Mouse (Mus musculus) MEL (cell line): ENCODE data around the gene Efcab5. TPM values are rescaled to one million over a fixed set of nuclear protein-coding genes. Genes with fewer than 3 reads are reported as not detected.

Experiments
- DNase-seq: peaks from one replicate; pipeline ENCODE4 v3.0.0; 2011; ENCODE audit warnings: low read depth, low spot score
- H3K27ac ChIP-seq: 2 replicates; pipeline ENCODE4 v1.5.1; 2012; ENCODE audit warnings: low read depth, mild to moderate bottlenecking, control low read depth, low read length, moderate library complexity; ENCODE audit not compliant: control insufficient read depth
- H3K27me3 ChIP-seq, 2 experiments: fragments of 150-350 bp in 1 of 2; sonication (generic) in 1 of 2; 2 replicates each; pipeline ENCODE4 v1.6.1; 2012; ENCODE audit warnings: low read length in 2 of 2, mild to moderate bottlenecking in 2 of 2, improper control_type of control experiment in 1 of 2, moderate library complexity in 1 of 2; ENCODE audit not compliant: insufficient read depth in 2 of 2, control insufficient read depth in 1 of 2
- H3K36me3 ChIP-seq, 2 experiments: 2 replicates each; pipeline ENCODE4 v1.6.1; 2012 to 2014; ENCODE audit warnings: low read length in 2 of 2, improper control_type of control experiment in 1 of 2, inconsistent platforms in 1 of 2, mild to moderate bottlenecking in 1 of 2; ENCODE audit not compliant: insufficient read depth in 2 of 2, control insufficient read depth in 1 of 2
- H3K4me1 ChIP-seq, 2 experiments: fragments of 150-350 bp in 1 of 2; sonication (generic) in 1 of 2; 2 replicates each; pipeline ENCODE4 v1.6.1; 2012; ENCODE audit warnings: low read length in 2 of 2, improper control_type of control experiment in 1 of 2, mild to moderate bottlenecking in 1 of 2; ENCODE audit not compliant: insufficient read depth in 2 of 2, control insufficient read depth in 1 of 2
- H3K4me3 ChIP-seq, 2 experiments: fragments of 150-350 bp in 1 of 2; sonication (generic) in 1 of 2; 2 replicates each; pipeline ENCODE4 v1.5.1; 2012; ENCODE audit warnings: low read depth in 2 of 2, low read length in 2 of 2, mild to moderate bottlenecking in 2 of 2, moderate library complexity in 2 of 2, control low read depth in 1 of 2, improper control_type of control experiment in 1 of 2; ENCODE audit not compliant: control insufficient read depth in 1 of 2, insufficient read depth in 1 of 2
- H3K79me2 ChIP-seq: 2 replicates; pipeline ENCODE4 v1.6.1; 2012; ENCODE audit warnings: mild to moderate bottlenecking, low read length, moderate library complexity; ENCODE audit not compliant: control insufficient read depth, poor library complexity, insufficient read depth
- H3K9ac ChIP-seq: 2 replicates; pipeline ENCODE4 v1.6.1; 2012; ENCODE audit warnings: low read depth, mild to moderate bottlenecking, control low read depth, low read length, moderate library complexity; ENCODE audit not compliant: control insufficient read depth, poor library complexity, severe bottlenecking
- H3K9me3 ChIP-seq: fragments of 150-350 bp; sonication (generic); replicated peaks from 2 replicates; pipeline ENCODE4 v1.6.1; 2012; ENCODE audit warnings: mild to moderate bottlenecking, low read length, improper control_type of control experiment, moderate library complexity; ENCODE audit not compliant: insufficient read depth
- BHLHE40 ChIP-seq: IDR thresholded peaks from 2 replicates; pipeline ENCODE4 v1.6.1; 2012; ENCODE audit warnings: low read depth, mild to moderate bottlenecking, inconsistent platforms, low read length, improper control_type of control experiment, borderline replicate concordance
- CHD1 ChIP-seq: IDR thresholded peaks from 2 replicates; pipeline ENCODE4 v1.6.1; 2012; ENCODE audit warnings: low read depth, mild to moderate bottlenecking, inconsistent platforms, low read length, improper control_type of control experiment
- CHD2 ChIP-seq: IDR thresholded peaks from 2 replicates; pipeline ENCODE4 v1.6.1; 2011; ENCODE audit warnings: low read length, improper control_type of control experiment
- CTCF ChIP-seq, 3 experiments: IDR thresholded peaks in 2 of 3; conservative IDR thresholded peaks in 1 of 3; 2 replicates each; pipeline ENCODE4 v1.5.1; 2011 to 2012; ENCODE audit warnings: low read length in 3 of 3, low read depth in 2 of 3, mild to moderate bottlenecking in 2 of 3, improper control_type of control experiment in 1 of 3, inconsistent platforms in 1 of 3, mixed read lengths in 1 of 3, moderate library complexity in 1 of 3; ENCODE audit not compliant: control insufficient read depth in 1 of 3, insufficient read depth in 1 of 3, poor library complexity in 1 of 3, severe bottlenecking in 1 of 3
- E2F4 ChIP-seq: IDR thresholded peaks from 2 replicates; pipeline ENCODE4 v1.6.1; 2011; ENCODE audit warnings: low read depth, low read length, improper control_type of control experiment, borderline replicate concordance
- ELF1 ChIP-seq: IDR thresholded peaks from 2 replicates; pipeline ENCODE4 v1.6.1; 2014; ENCODE audit warnings: low read depth, mild to moderate bottlenecking, inconsistent platforms, low read length, improper control_type of control experiment, moderate library complexity
- EP300 ChIP-seq, 2 experiments: IDR thresholded peaks; 2 replicates each; pipeline ENCODE4 v1.6.1; 2011; ENCODE audit warnings: improper control_type of control experiment in 2 of 2, low read length in 2 of 2, low read depth in 1 of 2, mild to moderate bottlenecking in 1 of 2
- GABPA ChIP-seq: IDR thresholded peaks from 2 replicates; pipeline ENCODE4 v1.6.1; 2012; ENCODE audit warnings: low read depth, mild to moderate bottlenecking, inconsistent platforms, low read length, improper control_type of control experiment, moderate library complexity
- GATA1 ChIP-seq: IDR thresholded peaks from 2 replicates; pipeline ENCODE4 v1.6.1; 2011; ENCODE audit warnings: low read depth, low read length, improper control_type of control experiment
- HCFC1 ChIP-seq: IDR thresholded peaks from 2 replicates; pipeline ENCODE4 v1.6.1; 2012; ENCODE audit warnings: low read depth, mild to moderate bottlenecking, inconsistent platforms, low read length, improper control_type of control experiment, moderate library complexity
- JUND ChIP-seq: IDR thresholded peaks from 2 replicates; pipeline ENCODE4 v1.6.1; 2011; ENCODE audit warnings: low read depth, mild to moderate bottlenecking, improper control_type of control experiment, low read length
- KAT2A ChIP-seq: conservative IDR thresholded peaks from 2 replicates; pipeline ENCODE4 v1.6.1; 2012; ENCODE audit warnings: low read depth, low read length, improper control_type of control experiment, inconsistent platforms
- MAX ChIP-seq: IDR thresholded peaks from 2 replicates; pipeline ENCODE4 v1.6.1; 2011; ENCODE audit warnings: low read length, improper control_type of control experiment
- MAZ ChIP-seq: IDR thresholded peaks from 2 replicates; pipeline ENCODE4 v1.6.1; 2012; ENCODE audit warnings: low read depth, mild to moderate bottlenecking, inconsistent platforms, low read length, improper control_type of control experiment
- MYB ChIP-seq: IDR thresholded peaks from 2 replicates; pipeline ENCODE4 v1.6.1; 2011; ENCODE audit warnings: mild to moderate bottlenecking, low read depth, low read length, improper control_type of control experiment
- MYC ChIP-seq: IDR thresholded peaks from 2 replicates; pipeline ENCODE4 v1.6.1; 2011; ENCODE audit warnings: low read depth, mild to moderate bottlenecking, low read length, improper control_type of control experiment, moderate library complexity
- NELFE ChIP-seq: IDR thresholded peaks from 2 replicates; pipeline ENCODE4 v1.6.1; 2011; ENCODE audit warnings: low read depth, low read length, improper control_type of control experiment
- POLR2A ChIP-seq, 2 experiments: IDR thresholded peaks; 2 replicates each; pipeline ENCODE4 v1.6.1; 2011 to 2012; ENCODE audit warnings: low read length in 2 of 2, mild to moderate bottlenecking in 2 of 2, control low read depth in 1 of 2, improper control_type of control experiment in 1 of 2, low read depth in 1 of 2, moderate library complexity in 1 of 2; ENCODE audit not compliant: control insufficient read depth in 1 of 2, insufficient read depth in 1 of 2, poor library complexity in 1 of 2
- POLR2AphosphoS2 ChIP-seq: IDR thresholded peaks from 2 replicates; pipeline ENCODE4 v1.6.1; 2011; ENCODE audit warnings: low read length, improper control_type of control experiment
- RAD21 ChIP-seq: IDR thresholded peaks from 2 replicates; pipeline ENCODE4 v1.6.1; 2011; ENCODE audit warnings: mild to moderate bottlenecking, low read depth, low read length, improper control_type of control experiment
- RCOR1 ChIP-seq: IDR thresholded peaks from 2 replicates; pipeline ENCODE4 v1.6.1; 2012; ENCODE audit warnings: low read depth, mild to moderate bottlenecking, inconsistent platforms, low read length, improper control_type of control experiment
- SIN3A ChIP-seq: IDR thresholded peaks from 2 replicates; pipeline ENCODE4 v1.6.1; 2012; ENCODE audit warnings: low read length, improper control_type of control experiment, inconsistent platforms
- SMC3 ChIP-seq: IDR thresholded peaks from 2 replicates; pipeline ENCODE4 v1.6.1; 2011; ENCODE audit warnings: low read depth, low read length, improper control_type of control experiment
- TBP ChIP-seq: IDR thresholded peaks from 2 replicates; pipeline ENCODE4 v1.8.0; 2011; ENCODE audit warnings: low read depth, low read length, improper control_type of control experiment
- TCF12 ChIP-seq: IDR thresholded peaks from 2 replicates; pipeline ENCODE4 v1.6.1; 2014; ENCODE audit warnings: low read depth, mild to moderate bottlenecking, inconsistent platforms, low read length, improper control_type of control experiment, moderate library complexity
- UBTF ChIP-seq: IDR thresholded peaks from 2 replicates; pipeline ENCODE4 v1.6.1; 2012; ENCODE audit warnings: low read depth, mild to moderate bottlenecking, inconsistent platforms, low read length, improper control_type of control experiment, moderate library complexity, borderline replicate concordance; ENCODE audit not compliant: insufficient read depth
- USF1 ChIP-seq: IDR thresholded peaks from 2 replicates; pipeline ENCODE4 v1.6.1; 2014; ENCODE audit warnings: low read depth, mild to moderate bottlenecking, inconsistent platforms, low read length, improper control_type of control experiment, moderate library complexity
- ZC3H11A ChIP-seq: IDR thresholded peaks from 2 replicates; pipeline ENCODE4 v1.6.1; 2012; ENCODE audit warnings: low read depth, mild to moderate bottlenecking, inconsistent platforms, low read length, improper control_type of control experiment
- ZKSCAN1 ChIP-seq: IDR thresholded peaks from 2 replicates; pipeline ENCODE4 v1.6.1; 2012; ENCODE audit warnings: low read depth, mild to moderate bottlenecking, inconsistent platforms, low read length, improper control_type of control experiment, moderate library complexity
- polyA plus RNA-seq, 2 experiments: library from polyadenylated mRNA; stranded (reverse) in 1 of 2; unstranded in 1 of 2; fragments of >175 nt in 1 of 2; fragments of >200 nt in 1 of 2; gene quantifications; 2 replicates each; pipeline versions ENCODE4 v1.2.1 to v1.2.4; 2012; ENCODE audit warnings: low replicate concordance in 2 of 2, low read depth in 1 of 2; ENCODE audit not compliant: insufficient read length in 2 of 2, insufficient read depth in 1 of 2, missing spikeins in 1 of 2
- total RNA-seq: library from RNA; depleted of rRNA; stranded (reverse); fragments of 300-350 nt; gene quantifications from 2 replicates; pipeline ENCODE4 v1.2.3, GENCODE M21; 2012

Efcab5 gene
- total and polyA plus RNA-seq, 3 experiments = 0.27 to 0.29 TPM; not detected in 1

- H3K9ac ChIP-seq = 0 out of 2 replicates have a peak overlapping the region, but pooled peaks have one; percentile 29
- no peak overlapping the region for H3K27ac ChIP-seq
- peak; percentile 71 for DNase-seq
- H3K4me3 ChIP-seq = peak overlapping the region; percentile 27 to 56
- no peaks in the 10 kb centered on the region for H3K79me2 ChIP-seq
- H3K4me1 ChIP-seq = no peaks in the 10 kb centered on the region
- H3K9me3 ChIP-seq = no peaks in the 10 kb centered on the region
- 0 out of 4 replicates have a peak, but pooled peaks cover 0 to 3% of the 10 kb centered on the region in 2 experiments for H3K36me3 ChIP-seq
- TF ChIP-seq POLR2AphosphoS2 (no peak), SMC3 (peak; percentile 62), EP300 (IDR thresholded peaks at IDR 0.05; ENCODE audit: low read depth in 1 of 2, low read length in 2 of 2) (no peak), GABPA (no peak), NELFE (no peak), UBTF (no peak), ZC3H11A (peak; percentile 56), MAZ (peak; percentile 73), GATA1 (no peak), KAT2A (no peak), JUND (no peak), BHLHE40 (no peak), HCFC1 (no peak), CHD1 (no peak), MAX (no peak), TCF12 (no peak), USF1 (no peak), CHD2 (no peak), MYB (no peak), ZKSCAN1 (no peak), CTCF (IDR thresholded peaks at IDR 0.05 in 2 of 3, conservative IDR thresholded peaks at IDR 0.05 in 1 of 3; ENCODE audit: control insufficient read depth in 1 of 3, insufficient read depth in 1 of 3, low read depth in 2 of 3, low read length in 3 of 3, poor library complexity in 1 of 3, severe bottlenecking in 1 of 3) (peak; percentile 42 to 98 (median 66)), RAD21 (peak; percentile 72), E2F4 (no peak), SIN3A (no peak), RCOR1 (no peak), POLR2A (IDR thresholded peaks at IDR 0.05; ENCODE audit: control insufficient read depth in 1 of 2, insufficient read depth in 1 of 2, low read depth in 1 of 2, low read length in 2 of 2, poor library complexity in 1 of 2) (no peak), ELF1 (no peak), TBP (no peak), MYC (no peak)
- peaks cover 0 to 4% of the 10 kb centered on the region in 2 experiments; a peak in 2 of 4 replicates for H3K27me3 ChIP-seq
These were observed 95.6 kb downstream of the Efcab5 start for GRCm38 (mm10) chr11:77093208-77093607.
